Mouse (Mus musculus) ES-Bruce4 (cell line): Measurements from ENCODE around the gene Abcb9.

Experiments
- CTCF ChIP-seq: IDR thresholded peaks from one replicate; pipeline ENCODE4 v1.8.1; 2011; ENCODE audit warnings: low read depth, low read length
- POLR2A ChIP-seq: IDR thresholded peaks from one replicate; pipeline ENCODE4 v1.8.1; 2011; ENCODE audit warnings: low read length; ENCODE audit not compliant: insufficient read depth

DNA sequence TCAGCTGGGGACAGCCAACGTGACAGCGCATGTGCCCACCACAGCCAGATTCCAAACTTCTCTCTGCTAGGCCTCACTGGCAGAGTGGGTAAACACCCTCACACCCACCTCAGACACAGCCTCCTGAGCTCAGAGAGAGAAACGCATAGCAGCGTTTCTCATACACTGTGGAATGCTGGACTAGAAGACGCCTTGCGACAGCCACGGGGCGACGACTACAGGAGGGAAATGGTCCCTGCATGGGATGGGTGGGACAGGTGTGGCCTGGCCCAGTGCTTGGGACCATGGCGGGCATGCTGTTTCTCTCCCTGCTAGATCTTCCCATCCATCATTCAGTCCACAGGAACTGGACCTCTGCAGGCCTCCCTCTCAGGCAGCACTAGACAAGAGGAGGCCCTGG, 13.2 kb downstream of the Abcb9 start:
- TF ChIP-seq CTCF (peak; percentile 1), POLR2A (no peak)
